Mouse (Mus musculus) cerebellum, adult 2 months (tissue): ENCODE results near the gene Tpgs1.

Experiments
- CTCF ChIP-seq: fragments of 200-500 bp; IDR thresholded peaks from 2 replicates; pipeline ENCODE4 v1.5.1; 2011; ENCODE audit warnings: low read depth, mild to moderate bottlenecking, control low read depth, low read length, moderate library complexity, borderline replicate concordance; ENCODE audit not compliant: insufficient read depth
- POLR2A ChIP-seq: fragments of 200-500 bp; IDR thresholded peaks from 2 replicates; pipeline ENCODE4 v1.6.1; 2011; ENCODE audit warnings: low read length, control low read depth, borderline replicate concordance; ENCODE audit not compliant: insufficient read depth

DNA sequence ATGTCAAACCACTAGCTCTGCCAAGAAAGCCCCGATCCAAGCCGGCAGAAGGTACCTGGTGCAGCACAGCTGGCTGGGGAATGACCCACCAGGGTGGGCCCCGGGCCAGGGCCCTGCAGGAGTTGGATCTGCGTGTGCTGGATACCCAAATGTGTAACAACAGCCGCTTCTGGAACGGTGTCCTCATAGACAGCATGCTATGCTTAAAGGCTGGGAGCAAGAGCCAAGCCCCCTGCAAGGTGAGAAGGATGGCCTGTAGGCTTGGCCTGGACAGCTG is 25.1 kb downstream of the Tpgs1 start:
- TF ChIP-seq POLR2A, result no peak
- TF ChIP-seq CTCF, result no peak
